Mouse (Mus musculus): ENCODE measurements around the gene Tmem270. TPM values are rescaled to one million over a fixed set of nuclear protein-coding genes. Genes with fewer than 3 reads are reported as not detected.

Tmem270 gene
- polyA plus RNA-seq, 1 experiment from 2014 or later, result not detected

DNA sequence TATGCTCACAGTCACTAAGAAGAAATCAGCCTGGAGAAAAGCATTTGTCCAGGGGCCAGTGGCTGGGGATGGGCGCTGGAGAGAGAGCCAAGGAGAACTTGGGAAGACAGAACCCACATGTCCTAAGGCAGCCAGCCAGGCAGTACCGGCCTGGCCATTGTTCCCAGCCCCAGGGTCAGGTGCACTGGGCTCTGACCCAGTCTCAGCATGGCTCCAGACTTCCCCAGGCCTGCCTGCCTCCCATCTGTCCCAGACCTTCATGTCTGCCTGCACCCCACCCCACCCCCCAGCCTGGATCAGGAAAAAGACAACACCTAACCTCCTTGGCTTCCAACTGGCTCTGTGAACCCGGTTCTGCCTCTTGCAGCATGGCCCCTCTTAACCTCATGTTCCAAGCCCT lies 23.5 kb downstream of the Tmem270 start:
- ATAC-seq (ENCODE audit: insufficient number of reproducible peaks, insufficient read depth, low FRiP score, low read depth), result no peak

DNA sequence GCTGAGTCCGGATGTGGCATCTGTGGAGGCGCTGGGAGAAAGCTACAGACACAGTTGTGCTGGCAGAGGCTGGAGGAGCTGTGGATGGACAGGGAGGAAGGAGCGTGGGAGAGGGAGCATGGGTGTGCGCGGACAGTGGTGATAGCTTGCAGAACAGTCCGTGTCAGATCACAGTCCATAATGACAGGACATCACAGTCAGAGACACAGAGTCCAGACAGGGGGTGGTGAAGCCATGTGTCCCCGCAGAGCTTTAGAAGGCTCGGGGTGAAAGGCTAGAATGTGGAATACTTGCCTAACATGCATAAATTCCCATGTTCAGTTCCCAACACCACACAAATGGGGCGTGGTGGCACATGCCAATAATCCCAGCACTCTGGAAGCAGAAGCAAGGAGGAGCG lies 29.7 kb downstream of the Tmem270 start:
- Histone ChIP-seq H3K4me1 (ENCODE audit: control insufficient read depth in 2 of 2, insufficient read depth in 2 of 2, low read length in 2 of 2) (no peaks in the 10 kb centered on the region; a peak in 1 of 4 replicates), H3K27ac (replicated peaks in 1 of 2; ENCODE audit: control insufficient read depth in 1 of 2, insufficient read depth in 1 of 2, low read depth in 2 of 2, low read length in 2 of 2) (no peak overlapping the region), H3K9ac (ENCODE audit: low read length) (no peak overlapping the region), H3K9me3 (ENCODE audit: control insufficient read depth, low read length) (peaks cover 5% of the 10 kb centered on the region; the same call in 1 of the 2 replicates), H3K27me3 (ENCODE audit: control insufficient read depth, insufficient read depth, low read length) (no peaks in the 10 kb centered on the region), H3K4me2 (ENCODE audit: low read length) (no peak overlapping the region), H3K4me3 (ENCODE audit: control insufficient read depth in 1 of 2, insufficient read depth in 1 of 2, low read depth in 1 of 2, low read length in 2 of 2) (no peak overlapping the region), H3K36me3 (ENCODE audit: control insufficient read depth, insufficient read depth, low read length) (no peaks in the 10 kb centered on the region)
- WGBS, result 40% methylated on average over 10 of the region's 10 CpGs
- no peak for ATAC-seq (ENCODE audit: insufficient number of reproducible peaks, insufficient read depth, low FRiP score, low read depth)

More for the DNA sequence above, 23.5 kb downstream of the Tmem270 start:
- H3K27ac ChIP-seq (replicated peaks in 1 of 2; ENCODE audit: control insufficient read depth in 1 of 2, insufficient read depth in 1 of 2, low read depth in 2 of 2, low read length in 2 of 2), result no peak overlapping the region
- H3K4me1 ChIP-seq (ENCODE audit: control insufficient read depth in 2 of 2, insufficient read depth in 2 of 2, low read length in 2 of 2), result no peaks in the 10 kb centered on the region; a peak in 2 of 4 replicates
- H3K9me3 ChIP-seq (ENCODE audit: control insufficient read depth, low read length), result peaks cover 5% of the 10 kb centered on the region; the same call in 1 of the 2 replicates
- WGBS, result 65% methylated on average over 3 of the region's 3 CpGs
- H3K9ac ChIP-seq (ENCODE audit: low read length), result no peak overlapping the region
- H3K27me3 ChIP-seq (ENCODE audit: control insufficient read depth, insufficient read depth, low read length), result no peaks in the 10 kb centered on the region
- no peak overlapping the region for H3K4me2 ChIP-seq (ENCODE audit: low read length)
- H3K4me3 ChIP-seq (ENCODE audit: control insufficient read depth in 1 of 2, insufficient read depth in 1 of 2, low read depth in 1 of 2, low read length in 2 of 2), result no peak overlapping the region
- H3K36me3 ChIP-seq (ENCODE audit: control insufficient read depth, insufficient read depth, low read length), result no peaks in the 10 kb centered on the region

DNA sequence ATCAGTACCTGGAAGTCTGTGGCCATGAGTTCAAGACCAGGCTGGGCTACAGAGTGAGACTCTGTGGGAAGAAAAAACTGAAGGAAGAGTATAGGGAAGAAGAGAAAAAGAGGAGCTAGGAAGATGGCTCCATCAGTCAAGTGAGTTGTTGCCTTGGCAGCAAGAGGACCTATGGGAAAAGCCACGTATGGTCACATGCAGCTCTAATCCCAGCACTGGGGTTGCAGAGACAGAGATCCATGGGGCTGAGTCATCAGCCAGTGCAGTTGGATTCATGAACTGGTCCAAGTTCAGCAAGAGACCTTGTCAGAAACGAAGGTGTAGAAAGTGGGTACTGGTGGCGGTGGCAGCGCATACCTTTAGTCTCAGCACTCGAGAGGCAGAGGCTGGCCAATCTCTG lies 31.3 kb downstream of the Tmem270 start:
- Histone ChIP-seq H3K4me2 (ENCODE audit: low read length) (no peak overlapping the region), H3K27ac (replicated peaks in 1 of 2; ENCODE audit: control insufficient read depth in 1 of 2, insufficient read depth in 1 of 2, low read depth in 2 of 2, low read length in 2 of 2) (no peak overlapping the region), H3K36me3 (ENCODE audit: control insufficient read depth, insufficient read depth, low read length) (no peaks in the 10 kb centered on the region), H3K9me3 (ENCODE audit: control insufficient read depth, low read length) (no peaks in the 10 kb centered on the region), H3K4me3 (ENCODE audit: control insufficient read depth in 1 of 2, insufficient read depth in 1 of 2, low read depth in 1 of 2, low read length in 2 of 2) (no peak overlapping the region), H3K9ac (ENCODE audit: low read length) (no peak overlapping the region), H3K4me1 (ENCODE audit: control insufficient read depth in 2 of 2, insufficient read depth in 2 of 2, low read length in 2 of 2) (no peaks in the 10 kb centered on the region; a peak in 1 of 4 replicates), H3K27me3 (ENCODE audit: control insufficient read depth, insufficient read depth, low read length) (no peaks in the 10 kb centered on the region)
- 88% methylated on average over 5 of the region's 5 CpGs for WGBS
- no peak for ATAC-seq (ENCODE audit: insufficient number of reproducible peaks, insufficient read depth, low FRiP score, low read depth)

GRCm38 (mm10) chr5:134873956-134874879 lies 32.3 kb downstream of the Tmem270 start:
- H3K27me3 ChIP-seq (ENCODE audit: control insufficient read depth, insufficient read depth, low read length), result no peaks in the 10 kb centered on the region
- 61% methylated on average over 21 of the region's 21 CpGs for WGBS
- no peaks in the 10 kb centered on the region for H3K9me3 ChIP-seq (ENCODE audit: control insufficient read depth, low read length)
- no peak overlapping the region for H3K27ac ChIP-seq (replicated peaks in 1 of 2; ENCODE audit: control insufficient read depth in 1 of 2, insufficient read depth in 1 of 2, low read depth in 2 of 2, low read length in 2 of 2)
- peak; percentile 22; the same call in 1 of the 2 replicates for ATAC-seq (ENCODE audit: insufficient number of reproducible peaks, insufficient read depth, low FRiP score, low read depth)
- no peak overlapping the region for H3K9ac ChIP-seq (ENCODE audit: low read length)
- H3K36me3 ChIP-seq (ENCODE audit: control insufficient read depth, insufficient read depth, low read length), result no peaks in the 10 kb centered on the region
- H3K4me2 ChIP-seq (ENCODE audit: low read length), result no peak overlapping the region
- no peaks in the 10 kb centered on the region; a peak in 1 of 4 replicates for H3K4me1 ChIP-seq (ENCODE audit: control insufficient read depth in 2 of 2, insufficient read depth in 2 of 2, low read length in 2 of 2)
- H3K4me3 ChIP-seq (ENCODE audit: control insufficient read depth in 1 of 2, insufficient read depth in 1 of 2, low read depth in 1 of 2, low read length in 2 of 2), result no peak overlapping the region

- Histone ChIP-seq H3K9ac (ENCODE audit: low read length) (no peak overlapping the region), H3K4me3 (ENCODE audit: control insufficient read depth in 1 of 2, insufficient read depth in 1 of 2, low read depth in 1 of 2, low read length in 2 of 2) (no peak overlapping the region), H3K9me3 (ENCODE audit: control insufficient read depth, low read length) (no peaks in the 10 kb centered on the region), H3K27me3 (ENCODE audit: control insufficient read depth, insufficient read depth, low read length) (no peaks in the 10 kb centered on the region), H3K36me3 (ENCODE audit: control insufficient read depth, insufficient read depth, low read length) (no peaks in the 10 kb centered on the region), H3K4me1 (ENCODE audit: control insufficient read depth in 2 of 2, insufficient read depth in 2 of 2, low read length in 2 of 2) (no peaks in the 10 kb centered on the region; a peak in 1 of 4 replicates), H3K27ac (replicated peaks in 1 of 2; ENCODE audit: control insufficient read depth in 1 of 2, insufficient read depth in 1 of 2, low read depth in 2 of 2, low read length in 2 of 2) (no peak overlapping the region), H3K4me2 (ENCODE audit: low read length) (no peak overlapping the region)
- no peak for ATAC-seq (ENCODE audit: insufficient number of reproducible peaks, insufficient read depth, low FRiP score, low read depth)
- WGBS, result 85% methylated on average over 8 of the region's 8 CpGs
Measured at GRCm38 (mm10) chr5:134873034-134873433, 33.5 kb downstream of the Tmem270 start.

DNA sequence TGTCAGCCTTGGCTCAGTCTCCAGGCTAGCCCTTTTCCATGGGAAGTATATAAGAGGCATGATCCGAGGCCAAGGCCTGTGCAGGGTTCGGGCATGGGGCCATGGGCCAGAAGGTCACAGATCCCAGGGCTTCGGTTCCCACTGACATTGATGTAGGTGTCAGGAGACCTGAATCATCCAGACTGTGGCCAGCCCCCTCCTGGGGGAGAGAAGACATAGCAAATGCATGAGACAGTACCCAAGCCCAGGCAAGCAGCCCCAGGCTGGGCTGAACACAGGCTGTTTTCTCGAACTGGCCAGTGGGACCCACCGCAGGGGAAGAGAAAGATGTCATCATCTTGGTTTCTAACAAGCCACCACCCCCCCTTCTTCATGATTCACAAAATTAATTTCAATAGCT lies 33.9 kb downstream of the Tmem270 start:
- Histone ChIP-seq H3K27me3 (ENCODE audit: control insufficient read depth, insufficient read depth, low read length) (no peaks in the 10 kb centered on the region), H3K4me3 (ENCODE audit: control insufficient read depth in 1 of 2, insufficient read depth in 1 of 2, low read depth in 1 of 2, low read length in 2 of 2) (no peak overlapping the region), H3K27ac (replicated peaks in 1 of 2; ENCODE audit: control insufficient read depth in 1 of 2, insufficient read depth in 1 of 2, low read depth in 2 of 2, low read length in 2 of 2) (no peak overlapping the region), H3K9me3 (ENCODE audit: control insufficient read depth, low read length) (no peaks in the 10 kb centered on the region), H3K9ac (ENCODE audit: low read length) (no peak overlapping the region), H3K36me3 (ENCODE audit: control insufficient read depth, insufficient read depth, low read length) (no peaks in the 10 kb centered on the region), H3K4me2 (ENCODE audit: low read length) (no peak overlapping the region), H3K4me1 (ENCODE audit: control insufficient read depth in 2 of 2, insufficient read depth in 2 of 2, low read length in 2 of 2) (peaks cover 1 to 3% of the 10 kb centered on the region in 2 experiments; a peak in 3 of 4 replicates)
- ATAC-seq (ENCODE audit: insufficient number of reproducible peaks, insufficient read depth, low FRiP score, low read depth), result no peak
- WGBS, result 66% methylated on average over 5 of the region's 5 CpGs

GRCm38 (mm10) chr5:134868506-134868905 lies 38.0 kb downstream of the Tmem270 start:
- WGBS, result 76% methylated on average over 5 of the region's 5 CpGs
- Histone ChIP-seq H3K9ac (ENCODE audit: low read length) (no peak overlapping the region), H3K36me3 (ENCODE audit: control insufficient read depth, insufficient read depth, low read length) (no peaks in the 10 kb centered on the region), H3K4me1 (ENCODE audit: control insufficient read depth in 2 of 2, insufficient read depth in 2 of 2, low read length in 2 of 2) (peaks cover 4 to 15% of the 10 kb centered on the region in 2 experiments), H3K27me3 (ENCODE audit: control insufficient read depth, insufficient read depth, low read length) (no peaks in the 10 kb centered on the region), H3K4me2 (ENCODE audit: low read length) (no peak overlapping the region), H3K27ac (replicated peaks in 1 of 2; ENCODE audit: control insufficient read depth in 1 of 2, insufficient read depth in 1 of 2, low read depth in 2 of 2, low read length in 2 of 2) (no peak overlapping the region), H3K9me3 (ENCODE audit: control insufficient read depth, low read length) (no peaks in the 10 kb centered on the region), H3K4me3 (ENCODE audit: control insufficient read depth in 1 of 2, insufficient read depth in 1 of 2, low read depth in 1 of 2, low read length in 2 of 2) (no peak overlapping the region)
- ATAC-seq (ENCODE audit: insufficient number of reproducible peaks, insufficient read depth, low FRiP score, low read depth), result no peak

Measured in heart, embryonic 14.5 days (tissue).